Mouse (Mus musculus) forebrain, embryonic 11.5 days (tissue): ENCODE measurements around the gene Aire. TPM values are rescaled to one million over a fixed set of nuclear protein-coding genes. Genes with fewer than 3 reads are reported as not detected.

Experiments used
- ATAC-seq: fragments of 200-750 bp; cut with Nextera tagmentation; replicated peaks from 2 replicates; pipeline ENCODE4 v1.8.0; 2017; ENCODE audit warnings: moderate TSS enrichment; ENCODE audit not compliant: low FRiP score
- DNase-seq: peaks from one replicate; pipeline ENCODE4 v3.0.0-alpha.2; 2017; ENCODE audit warnings: low spot score
- H3K27ac ChIP-seq: fragments of 300-500 bp; sonication (generic); 2 replicates; pipeline ENCODE4 v1.5.1; 2014; ENCODE audit warnings: low read depth, low read length
- H3K27me3 ChIP-seq: fragments of 300-500 bp; sonication (generic); 2 replicates; pipeline ENCODE4 v1.6.1; 2014; ENCODE audit warnings: mild to moderate bottlenecking, low read length, mixed read lengths; ENCODE audit not compliant: control insufficient read depth, insufficient read depth
- H3K36me3 ChIP-seq: fragments of 300-500 bp; sonication (generic); 2 replicates; pipeline ENCODE4 v1.6.1; 2014; ENCODE audit warnings: mild to moderate bottlenecking, low read length, moderate library complexity, mixed read lengths; ENCODE audit not compliant: control insufficient read depth, insufficient read depth
- H3K4me1 ChIP-seq: fragments of 300-500 bp; sonication (generic); replicated peaks from 2 replicates; pipeline ENCODE4 v1.6.1; 2014; ENCODE audit warnings: low read length, mixed read lengths; ENCODE audit not compliant: control insufficient read depth, insufficient read depth
- H3K4me2 ChIP-seq: fragments of 300-500 bp; sonication (generic); 2 replicates; pipeline ENCODE4 v1.6.1; 2014; ENCODE audit warnings: low read depth, mild to moderate bottlenecking, low read length, moderate library complexity, mixed read lengths; ENCODE audit not compliant: severe bottlenecking
- H3K4me3 ChIP-seq: fragments of 300-500 bp; sonication (generic); 2 replicates; pipeline ENCODE4 v1.5.1; 2014; ENCODE audit warnings: low read depth, low read length
- H3K9ac ChIP-seq: fragments of 300-500 bp; sonication (generic); 2 replicates; pipeline ENCODE4 v1.6.1; 2014; ENCODE audit warnings: low read length
- H3K9me3 ChIP-seq: fragments of 300-500 bp; sonication (generic); 2 replicates; pipeline ENCODE4 v1.6.1; 2016; ENCODE audit warnings: low read length, mixed read lengths; ENCODE audit not compliant: control insufficient read depth
- WGBS: fragments of 180-500 bp; shearing (Covaris S2); extraction: QIAGEN DNeasy Blood & Tissue Kit; methylation state at CpG from one replicate; pipeline ENCODE4 v1.1.7; 2014; 5-methylcytosine and 5-hydroxymethylcytosine counted together
- polyA plus RNA-seq: library from polyadenylated mRNA; unstranded; fragments of >200 nt; fragmentation: Nextera tagmentation; extraction: Ambion mirVana; gene quantifications from 2 replicates; pipeline ENCODE4 v1.2.1, GENCODE M21; 2014

The Aire gene
- polyA plus RNA-seq: 0.21 TPM in 1 of 2 replicates, not detected in the other

DNA sequence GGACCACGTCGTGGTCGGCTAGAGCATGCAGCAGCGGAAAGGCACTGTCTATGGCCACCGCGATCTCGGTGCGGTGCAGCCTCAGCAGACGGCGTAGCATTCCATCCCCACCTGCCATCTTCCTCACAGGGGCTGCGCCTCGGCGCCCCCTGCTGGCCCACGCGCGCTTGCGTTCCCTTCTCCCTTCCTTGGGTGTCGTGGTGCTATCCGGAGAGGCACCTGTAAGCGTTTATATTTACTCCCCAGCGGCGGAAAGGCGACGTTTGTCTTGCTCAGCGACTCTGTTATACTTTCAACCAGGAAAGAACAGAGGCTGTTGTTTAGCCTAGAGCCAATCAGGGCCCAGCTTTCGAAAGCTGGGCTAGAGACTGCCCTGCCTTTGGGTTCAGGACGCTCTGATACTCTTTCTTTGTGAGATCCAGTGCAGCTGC is at the start of gene Aire:
Aire (minus strand) TSS at position 205 of the 431 bp plus-strand sequence.
- H3K9ac ChIP-seq: peak within 1 kb of the TSS; percentile 54
- H3K9me3 ChIP-seq: no peaks in the 10 kb centered on the region
- no peak within 1 kb of the TSS for H3K27ac ChIP-seq
- peak within 1 kb of the TSS; percentile 21; the same call in 1 of the 2 replicates for H3K4me3 ChIP-seq
- ATAC-seq: peak; percentile 54
- H3K4me1 ChIP-seq: 0 out of 2 replicates have a peak, but pooled peaks cover 3% of the 10 kb centered on the region
- WGBS: under 1% methylated on average over 26 of the region's 27 CpGs
- H3K36me3 ChIP-seq: no peaks in the 10 kb centered on the region
- peak; percentile 85 for DNase-seq
- H3K4me2 ChIP-seq: peak within 1 kb of the TSS; percentile 51
- no peaks in the 10 kb centered on the region for H3K27me3 ChIP-seq

DNA sequence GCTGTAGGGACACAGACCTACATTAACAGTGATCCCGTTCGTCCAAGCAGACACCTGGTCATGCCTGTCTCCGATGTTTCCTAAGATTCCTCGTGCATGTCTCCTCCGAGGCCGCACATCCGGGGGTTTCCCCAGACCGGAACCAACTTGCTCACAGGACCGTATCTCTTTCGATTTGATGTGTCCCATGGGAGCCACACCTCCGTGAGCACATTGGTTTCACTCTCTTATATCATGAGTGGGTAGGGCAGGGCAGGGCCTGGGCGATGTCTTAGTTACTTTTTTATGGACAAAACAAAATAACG is 49.3 kb upstream of the Aire start:
- DNase-seq (no peak), ATAC-seq (no peak)
- no peak overlapping the region for H3K9ac ChIP-seq
- H3K4me1 ChIP-seq: no peaks in the 10 kb centered on the region
- no peaks in the 10 kb centered on the region for H3K36me3 ChIP-seq
- no peak overlapping the region for H3K4me3 ChIP-seq
- no peaks in the 10 kb centered on the region for H3K27me3 ChIP-seq
- WGBS: 91% methylated on average over 13 of the region's 13 CpGs
- no peak overlapping the region for H3K4me2 ChIP-seq
- H3K27ac ChIP-seq: no peak overlapping the region
- H3K9me3 ChIP-seq: no peaks in the 10 kb centered on the region

DNA sequence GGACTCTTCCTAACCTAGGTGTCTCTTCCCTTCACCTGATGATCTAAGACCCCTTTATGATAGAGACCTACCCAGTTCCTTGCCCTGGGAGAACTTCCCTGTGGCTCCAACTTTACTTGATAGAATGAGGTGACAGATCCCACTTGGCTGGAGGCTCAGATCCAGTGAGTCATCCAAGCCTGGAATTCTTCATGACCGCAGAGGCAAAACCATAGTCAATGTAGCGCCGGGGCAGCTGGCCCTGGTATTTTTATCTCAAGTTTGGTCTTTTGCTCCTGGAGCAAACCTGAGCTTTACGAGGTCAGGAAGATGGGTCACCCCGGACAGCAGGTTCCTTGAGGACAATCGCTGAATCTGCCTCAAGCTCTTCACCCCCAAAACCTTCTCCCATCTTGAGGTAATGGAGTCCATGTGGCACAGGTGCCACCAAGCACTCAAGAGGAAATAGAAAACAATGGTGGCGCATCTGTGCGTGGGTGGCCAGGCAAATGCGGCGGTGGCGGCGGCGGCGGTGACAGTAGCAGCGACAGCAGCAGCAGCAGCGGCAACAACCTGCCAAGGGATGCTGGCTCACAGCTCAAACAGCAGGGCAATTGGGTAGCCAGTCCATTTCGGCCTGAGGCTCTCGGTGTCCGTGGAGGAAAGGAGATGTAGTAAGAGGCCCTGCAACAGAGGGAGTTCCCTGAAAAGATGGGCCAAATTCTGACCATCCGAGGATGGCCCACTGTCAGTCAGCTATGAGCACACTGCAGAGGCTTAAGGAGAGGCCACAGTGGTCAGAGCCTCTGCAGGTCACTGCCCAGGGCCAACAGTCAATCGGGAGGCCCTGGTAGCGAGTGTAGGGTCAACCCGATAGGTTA is 48.7 kb upstream of the Aire start:
- 89% methylated on average over 23 of the region's 23 CpGs for WGBS

DNA sequence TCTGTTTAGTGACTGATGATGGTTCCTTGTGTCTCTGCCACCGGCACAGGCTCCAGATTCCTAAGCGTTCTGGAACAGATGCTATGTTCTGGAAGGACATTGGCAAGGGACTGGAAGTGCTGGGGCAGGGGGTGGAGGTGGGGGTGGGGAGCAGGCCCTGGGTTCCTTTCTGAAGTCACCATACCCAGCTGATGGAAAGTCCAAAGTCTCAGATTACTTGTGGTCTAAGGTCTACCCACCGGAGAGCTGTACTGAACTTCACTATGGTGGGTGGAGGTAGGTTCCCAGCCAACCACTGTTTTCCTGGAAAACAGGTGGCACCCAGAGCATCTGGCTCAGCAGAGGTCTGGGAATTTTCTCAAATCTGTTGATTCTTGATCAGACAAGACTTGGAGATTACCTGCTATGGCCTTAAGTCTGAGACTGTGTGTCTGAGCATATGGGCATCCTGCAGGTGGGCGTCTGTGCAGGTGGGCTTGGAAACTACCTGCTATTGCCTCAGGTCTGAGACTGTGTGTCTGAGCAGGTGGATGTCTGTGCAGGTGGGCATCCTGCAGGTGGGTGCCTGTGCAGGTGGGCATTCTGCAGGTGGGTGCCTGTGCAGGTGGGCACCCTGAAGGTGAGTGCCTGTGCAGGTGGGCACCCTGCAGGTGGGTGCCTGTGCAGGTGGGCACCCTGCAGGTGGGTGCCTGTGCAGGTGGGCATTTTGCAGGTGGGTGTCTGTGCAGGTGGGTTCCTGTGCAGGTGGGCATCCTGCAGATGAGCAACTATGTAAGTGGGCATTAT is 47.5 kb upstream of the Aire start:
- Histone ChIP-seq H3K36me3 (no peaks in the 10 kb centered on the region), H3K4me3 (no peak overlapping the region), H3K27ac (no peak overlapping the region)

More for the DNA sequence above, 48.7 kb upstream of the Aire start:
- no peak overlapping the region for H3K4me3 ChIP-seq
- H3K9ac ChIP-seq: no peak overlapping the region
- no peaks in the 10 kb centered on the region for H3K36me3 ChIP-seq
- no peak overlapping the region for H3K4me2 ChIP-seq
- DNase-seq (no peak), ATAC-seq (no peak)
- no peaks in the 10 kb centered on the region for H3K4me1 ChIP-seq
- H3K27me3 ChIP-seq: no peaks in the 10 kb centered on the region
- H3K27ac ChIP-seq: no peak overlapping the region
- no peaks in the 10 kb centered on the region for H3K9me3 ChIP-seq

DNA sequence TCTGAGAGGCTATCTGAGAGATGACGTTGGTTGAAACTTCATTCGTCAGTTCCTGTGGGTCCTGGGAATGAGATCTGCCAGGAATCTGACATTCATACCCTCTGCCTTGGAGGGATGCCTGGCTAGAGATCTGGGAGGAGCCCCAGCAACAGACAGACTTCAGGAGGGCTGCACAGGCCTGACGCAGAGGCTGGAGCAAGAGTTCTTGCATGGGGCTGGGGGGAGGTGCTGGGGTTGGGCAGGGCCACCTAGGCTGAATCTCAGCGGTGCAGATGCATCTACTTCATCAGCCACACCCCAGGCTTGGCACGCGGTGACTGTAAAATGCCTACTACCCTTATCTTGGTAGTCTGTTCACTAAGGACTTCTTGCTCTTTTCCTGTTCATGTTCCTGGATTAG is 46.8 kb upstream of the Aire start:
- Histone ChIP-seq H3K9ac (no peak overlapping the region), H3K4me2 (no peak overlapping the region), H3K4me1 (no peaks in the 10 kb centered on the region), H3K27me3 (no peaks in the 10 kb centered on the region), H3K9me3 (no peaks in the 10 kb centered on the region), H3K4me3 (no peak overlapping the region), H3K27ac (no peak overlapping the region), H3K36me3 (no peaks in the 10 kb centered on the region)
- 67% methylated on average over 6 of the region's 6 CpGs for WGBS
- ATAC-seq (no peak), DNase-seq (no peak)

More for the DNA sequence above, 47.5 kb upstream of the Aire start:
- Histone ChIP-seq H3K9ac (no peak overlapping the region), H3K9me3 (no peaks in the 10 kb centered on the region), H3K4me2 (no peak overlapping the region), H3K27me3 (no peaks in the 10 kb centered on the region), H3K4me1 (no peaks in the 10 kb centered on the region)
- DNase-seq (no peak), ATAC-seq (no peak)
- 89% methylated on average over 4 of the region's 4 CpGs for WGBS

DNA sequence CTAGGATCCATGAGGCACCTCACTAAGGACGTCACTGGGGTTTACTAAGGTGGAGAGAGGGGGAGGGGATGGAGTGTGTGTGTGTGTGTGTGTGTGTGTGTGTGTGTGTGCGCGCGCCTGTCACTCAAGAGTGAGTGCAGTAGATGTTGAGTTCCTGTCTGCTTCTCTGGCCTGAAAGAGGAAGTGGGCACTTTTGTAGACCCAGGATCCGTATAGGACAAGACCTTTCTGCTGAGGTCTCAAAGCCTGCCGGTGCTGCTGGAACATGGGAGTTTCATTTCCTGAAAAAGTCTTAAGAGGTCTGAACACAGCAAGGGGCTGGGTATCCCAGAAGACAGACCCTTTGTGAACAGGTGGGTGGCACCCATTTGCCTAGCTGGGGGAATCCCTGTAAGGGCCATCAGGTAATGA is 43.7 kb upstream of the Aire start:
- ATAC-seq: no peak
- Histone ChIP-seq H3K4me1 (no peaks in the 10 kb centered on the region), H3K9me3 (no peaks in the 10 kb centered on the region), H3K36me3 (no peaks in the 10 kb centered on the region), H3K27ac (no peak overlapping the region), H3K4me3 (no peak overlapping the region), H3K9ac (no peak overlapping the region), H3K27me3 (no peaks in the 10 kb centered on the region), H3K4me2 (no peak overlapping the region)
- 88% methylated on average over 6 of the region's 6 CpGs for WGBS
- no peak for DNase-seq

DNA sequence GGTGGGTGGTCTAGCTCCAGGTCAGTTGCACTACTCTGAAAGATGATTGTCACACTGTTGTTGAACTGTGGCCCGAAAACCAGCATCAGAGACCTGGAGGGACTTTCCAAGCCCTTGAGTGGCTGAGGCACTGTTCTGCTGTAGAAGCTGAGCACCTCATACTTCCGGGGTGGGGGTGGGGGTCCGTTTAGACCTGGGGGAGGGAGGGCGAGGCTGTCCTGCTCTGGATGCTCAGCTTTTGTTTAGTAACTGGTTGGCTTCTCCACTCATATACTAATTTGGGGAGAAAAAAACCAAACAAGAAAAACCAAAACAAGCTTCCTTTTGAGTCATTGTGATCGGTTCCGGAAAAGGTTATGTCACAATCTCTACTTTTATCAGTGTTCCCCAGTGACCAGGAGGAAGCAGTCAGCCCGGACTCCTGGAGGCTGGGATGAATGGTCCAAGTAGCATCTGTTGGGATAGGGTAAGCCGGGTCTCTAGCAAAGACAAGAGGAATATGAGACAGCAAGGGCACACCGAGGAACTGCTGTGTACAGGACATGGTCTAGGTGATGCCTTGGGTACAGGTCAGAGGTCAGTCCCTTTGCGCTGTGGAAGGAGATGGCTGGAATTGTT is 43.1 kb upstream of the Aire start:
- Histone ChIP-seq H3K27me3 (no peaks in the 10 kb centered on the region), H3K4me3 (no peak overlapping the region), H3K36me3 (no peaks in the 10 kb centered on the region), H3K4me2 (no peak overlapping the region), H3K9ac (no peak overlapping the region), H3K9me3 (no peaks in the 10 kb centered on the region), H3K27ac (no peak overlapping the region), H3K4me1 (no peaks in the 10 kb centered on the region)
- 85% methylated on average over 10 of the region's 10 CpGs for WGBS
- DNase-seq (no peak), ATAC-seq (no peak)

DNA sequence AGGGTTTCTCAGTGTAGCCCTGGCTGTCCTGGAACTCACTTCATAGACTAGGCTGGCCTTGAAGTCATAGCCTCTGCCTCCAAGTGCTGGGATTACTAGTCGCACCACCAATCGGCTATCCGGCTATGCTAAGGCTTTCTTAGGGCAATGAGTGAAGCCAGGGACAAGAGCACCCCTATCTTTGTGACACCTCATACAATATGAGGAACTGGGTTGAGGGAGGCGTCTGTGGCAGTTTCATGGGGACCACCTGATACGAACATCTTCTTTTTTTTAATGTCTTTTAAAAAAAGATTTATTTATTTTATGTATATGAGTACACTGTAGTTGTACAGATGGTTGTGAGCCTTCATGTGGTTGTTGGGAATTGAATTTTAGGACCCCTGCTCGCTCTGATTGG is 42.3 kb upstream of the Aire start:
- Histone ChIP-seq H3K9ac (no peak overlapping the region), H3K36me3 (no peaks in the 10 kb centered on the region), H3K4me1 (no peaks in the 10 kb centered on the region), H3K27me3 (no peaks in the 10 kb centered on the region), H3K9me3 (no peaks in the 10 kb centered on the region), H3K4me2 (no peak overlapping the region), H3K27ac (no peak overlapping the region), H3K4me3 (no peak overlapping the region)
- ATAC-seq (no peak), DNase-seq (no peak)
- 91% methylated on average over 6 of the region's 6 CpGs for WGBS
